Mouse (Mus musculus) CH12.LX (cell line): Measurements from ENCODE around the gene Agpat2. TPM values are rescaled to one million over a fixed set of nuclear protein-coding genes. Genes with fewer than 3 reads are reported as not detected.

ENCODE experiments used
- DNase-seq: peaks from one replicate; pipeline ENCODE4 v3.0.0-alpha.2; 2013; ENCODE audit errors: extremely low read depth
- H3K27ac ChIP-seq: 2 replicates; pipeline ENCODE4 v1.5.1; 2012; ENCODE audit warnings: low read depth, mild to moderate bottlenecking, control low read depth, moderate library complexity; ENCODE audit not compliant: insufficient read depth
- H3K27me3 ChIP-seq: replicated peaks from 2 replicates; pipeline ENCODE3; 2012; ENCODE audit warnings: inconsistent platforms
- H3K36me3 ChIP-seq, 2 experiments: replicated peaks in 1 of 2; 2 replicates each; pipeline versions ENCODE3 to v1.6.1; 2012; ENCODE audit warnings: inconsistent platforms in 1 of 2, low read length in 1 of 2, mild to moderate bottlenecking in 1 of 2, mixed read lengths in 1 of 2, moderate library complexity in 1 of 2; ENCODE audit not compliant: control insufficient read depth in 1 of 2, insufficient read depth in 1 of 2
- H3K4me1 ChIP-seq, 2 experiments: 2 replicates each; pipeline ENCODE4 v1.6.1; 2012; ENCODE audit warnings: inconsistent platforms in 1 of 2, moderate library complexity in 1 of 2; ENCODE audit not compliant: insufficient read depth in 2 of 2, control insufficient read depth in 1 of 2
- H3K4me2 ChIP-seq: 2 replicates; pipeline ENCODE4 v1.6.1; 2012; ENCODE audit warnings: low read depth, mild to moderate bottlenecking, control low read depth; ENCODE audit not compliant: poor library complexity, insufficient read depth, severe bottlenecking
- H3K4me3 ChIP-seq, 3 experiments: fragments of 150-350 bp in 1 of 3; sonication (generic) in 1 of 3; replicated peaks in 1 of 3; 2 replicates each; pipeline versions ENCODE3 to v1.5.1; 2011 to 2012; ENCODE audit warnings: low read depth in 2 of 3, low read length in 2 of 3, mild to moderate bottlenecking in 2 of 3, moderate library complexity in 2 of 3, control low read depth in 1 of 3, improper control_type of control experiment in 1 of 3, inconsistent platforms in 1 of 3, mixed read lengths in 1 of 3; ENCODE audit not compliant: poor library complexity in 1 of 3
- H3K79me2 ChIP-seq: replicated peaks from 2 replicates; pipeline ENCODE4 v1.6.1; 2012; ENCODE audit warnings: mild to moderate bottlenecking, moderate library complexity; ENCODE audit not compliant: control insufficient read depth, poor library complexity, insufficient read depth, severe bottlenecking; ENCODE audit errors: extremely low read depth
- H3K9ac ChIP-seq: 2 replicates; pipeline ENCODE4 v1.6.1; 2012; ENCODE audit warnings: low read depth, mild to moderate bottlenecking, control low read depth, moderate library complexity; ENCODE audit not compliant: insufficient read depth
- H3K9me3 ChIP-seq: replicated peaks from 2 replicates; pipeline ENCODE3; 2012; ENCODE audit warnings: low read length, inconsistent platforms, mixed read lengths
- CHD1 ChIP-seq: IDR thresholded peaks from 2 replicates; pipeline ENCODE4 v1.6.1; 2012; ENCODE audit warnings: low read depth, low read length, improper control_type of control experiment, inconsistent platforms
- ELF1 ChIP-seq: IDR thresholded peaks from 2 replicates; pipeline ENCODE4 v1.6.1; 2014; ENCODE audit warnings: low read depth, mild to moderate bottlenecking, inconsistent platforms, low read length, improper control_type of control experiment
- ETS1 ChIP-seq: conservative IDR thresholded peaks from 2 replicates; pipeline ENCODE4 v1.6.1; 2012; ENCODE audit warnings: low read depth, mild to moderate bottlenecking, inconsistent platforms, low read length, improper control_type of control experiment, moderate library complexity
- GABPA ChIP-seq: IDR thresholded peaks from 2 replicates; pipeline ENCODE4 v1.6.1; 2012; ENCODE audit warnings: low read depth, low read length, improper control_type of control experiment, inconsistent platforms; ENCODE audit not compliant: insufficient replicate concordance
- HCFC1 ChIP-seq: IDR thresholded peaks from 2 replicates; pipeline ENCODE4 v1.6.1; 2012; ENCODE audit warnings: low read depth, mild to moderate bottlenecking, inconsistent platforms, low read length, improper control_type of control experiment
- IRF4 ChIP-seq: IDR thresholded peaks from 2 replicates; pipeline ENCODE4 v1.6.1; 2014; ENCODE audit warnings: low read depth, mild to moderate bottlenecking, inconsistent platforms, low read length, improper control_type of control experiment
- JUN ChIP-seq: IDR thresholded peaks from 2 replicates; pipeline ENCODE4 v1.6.1; 2011; ENCODE audit warnings: low read depth, mild to moderate bottlenecking, low read length, improper control_type of control experiment, moderate library complexity; ENCODE audit not compliant: insufficient read depth
- JUND ChIP-seq: conservative IDR thresholded peaks from 2 replicates; pipeline ENCODE4 v1.6.1; 2011; ENCODE audit warnings: low read depth, low read length, improper control_type of control experiment
- KAT2A ChIP-seq: IDR thresholded peaks from 2 replicates; pipeline ENCODE4 v1.6.1; 2012; ENCODE audit warnings: low read length, improper control_type of control experiment, inconsistent platforms; ENCODE audit not compliant: insufficient replicate concordance
- MAFK ChIP-seq: IDR thresholded peaks from 2 replicates; pipeline ENCODE4 v1.6.1; 2011; ENCODE audit warnings: low read length, improper control_type of control experiment; ENCODE audit not compliant: insufficient replicate concordance
- MAX ChIP-seq: IDR thresholded peaks from 2 replicates; pipeline ENCODE4 v1.6.1; 2011; ENCODE audit warnings: low read length, improper control_type of control experiment
- MAZ ChIP-seq: IDR thresholded peaks from 2 replicates; pipeline ENCODE4 v1.6.1; 2012; ENCODE audit warnings: low read depth, mild to moderate bottlenecking, inconsistent platforms, low read length, improper control_type of control experiment, moderate library complexity
- MYC ChIP-seq: IDR thresholded peaks from 2 replicates; pipeline ENCODE4 v1.6.1; 2011; ENCODE audit warnings: low read depth, mild to moderate bottlenecking, improper control_type of control experiment, low read length
- PAX5 ChIP-seq: IDR thresholded peaks from 2 replicates; pipeline ENCODE4 v1.6.1; 2012; ENCODE audit warnings: low read length, inconsistent platforms, mixed read lengths
- POLR2A ChIP-seq: IDR thresholded peaks from 2 replicates; pipeline ENCODE4 v1.6.1; 2011; ENCODE audit warnings: low read depth, mild to moderate bottlenecking, improper control_type of control experiment, low read length
- RAD21 ChIP-seq: IDR thresholded peaks from 2 replicates; pipeline ENCODE4 v1.6.1; 2011; ENCODE audit warnings: low read depth, mild to moderate bottlenecking, low read length, improper control_type of control experiment, moderate library complexity
- RCOR1 ChIP-seq: conservative IDR thresholded peaks from 2 replicates; pipeline ENCODE4 v1.6.1; 2012; ENCODE audit warnings: low read depth, mild to moderate bottlenecking, inconsistent platforms, low read length, improper control_type of control experiment
- SMC3 ChIP-seq: IDR thresholded peaks from 2 replicates; pipeline ENCODE4 v1.6.1; 2011; ENCODE audit warnings: low read depth, low read length, improper control_type of control experiment
- TBP ChIP-seq: conservative IDR thresholded peaks from 2 replicates; pipeline ENCODE4 v1.6.1; 2011; ENCODE audit warnings: low read depth, low read length, improper control_type of control experiment
- TCF12 ChIP-seq: IDR thresholded peaks from 2 replicates; pipeline ENCODE4 v1.6.1; 2014; ENCODE audit warnings: low read depth, mild to moderate bottlenecking, inconsistent platforms, low read length, improper control_type of control experiment
- UBTF ChIP-seq: IDR thresholded peaks from 2 replicates; pipeline ENCODE4 v1.6.1; 2012; ENCODE audit warnings: low read depth, mild to moderate bottlenecking, inconsistent platforms, low read length, improper control_type of control experiment, moderate library complexity
- USF1 ChIP-seq: IDR thresholded peaks from 2 replicates; pipeline ENCODE4 v1.6.1; 2014; ENCODE audit warnings: low read depth, mild to moderate bottlenecking, inconsistent platforms, low read length, improper control_type of control experiment
- USF2 ChIP-seq: conservative IDR thresholded peaks from 2 replicates; pipeline ENCODE4 v1.6.1; 2011; ENCODE audit warnings: low read depth, low read length, improper control_type of control experiment
- ZC3H11A ChIP-seq: IDR thresholded peaks from 2 replicates; pipeline ENCODE4 v1.6.1; 2012; ENCODE audit warnings: low read depth, mild to moderate bottlenecking, inconsistent platforms, low read length, improper control_type of control experiment
- ZMIZ1 ChIP-seq: IDR thresholded peaks from 2 replicates; pipeline ENCODE4 v1.6.1; 2012; ENCODE audit warnings: low read depth, mild to moderate bottlenecking, inconsistent platforms, low read length, improper control_type of control experiment
- dilution Hi-C: fragments of 300-500 bp; cut with MboI; formaldehyde crosslinking; loops from 2 replicates; pipeline ENCODE4 v1.14.3; 2020; ENCODE audit warnings: low sequenced_read_pairs; ENCODE audit not compliant: extremely low pct_unique_long_range_greater_than_20kb, extremely low pct_ligation_motif_present
- in situ Hi-C: fragments of 300-500 bp; cut with MboI; formaldehyde crosslinking; loops from 3 replicates; pipeline ENCODE4 v1.14.3; 2019; ENCODE audit warnings: low sequenced_read_pairs, low pct_ligation_motif_present, low pct_unique_long_range_greater_than_20kb, mixed read lengths
- polyA plus RNA-seq: library from polyadenylated mRNA; unstranded; fragments of >175 nt; gene quantifications from 2 replicates; pipeline ENCODE4 v1.2.1, GENCODE M21; 2012; ENCODE audit warnings: low read depth; ENCODE audit not compliant: insufficient read length
- total RNA-seq, 2 experiments: library from RNA; depleted of rRNA; stranded (reverse); fragments of 300-350 nt in 1 of 2; fragments of >200 nt in 1 of 2; gene quantifications; 2 replicates each; pipeline ENCODE4 v1.2.3; 2012 to 2014

Agpat2 gene
- total and polyA plus RNA-seq, 3 experiments: 8.6 to 14.2 (median 9.5) TPM

DNA sequence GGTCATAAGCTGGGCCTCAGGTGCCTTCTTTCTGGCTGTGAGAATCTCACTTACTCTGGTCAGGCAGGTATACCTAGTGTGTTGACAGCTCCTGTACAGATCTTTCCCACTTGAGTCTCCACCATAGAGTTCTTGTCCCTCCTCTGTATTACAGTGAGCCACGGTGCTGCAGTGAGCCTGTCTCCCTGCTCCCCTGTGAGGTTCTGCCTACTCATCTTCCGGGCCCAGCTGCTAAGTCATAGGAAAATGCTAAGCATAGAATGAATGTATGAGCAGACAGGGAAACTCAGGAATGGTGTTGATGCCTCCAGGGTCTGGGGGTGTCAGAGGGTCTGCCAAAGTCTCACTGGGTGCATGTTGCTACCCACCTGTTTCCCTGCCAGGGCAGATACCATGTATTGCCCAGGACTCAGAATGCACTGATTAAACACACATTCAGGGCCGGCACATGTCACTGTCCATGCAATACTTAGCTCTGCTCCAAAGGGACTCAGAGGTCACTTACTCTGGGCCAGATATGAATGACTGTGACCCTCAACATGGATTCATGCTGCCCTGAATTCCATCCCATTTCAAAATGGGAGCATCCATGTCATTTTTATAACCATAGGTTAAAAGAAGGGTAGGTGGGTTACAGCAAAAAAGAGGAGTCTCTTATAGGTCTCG lies 11.4 kb upstream of the Agpat2 start:
- H3K9ac ChIP-seq: no peak overlapping the region
- H3K27me3 ChIP-seq: peaks cover 74% of the 10 kb centered on the region
- H3K4me2 ChIP-seq: no peak overlapping the region
- in situ Hi-C loops: no loop called here
- TF ChIP-seq MYC (no peak), HCFC1 (no peak), TCF12 (no peak), KAT2A (no peak), RAD21 (no peak), UBTF (no peak), USF1 (no peak), SMC3 (no peak), JUN (no peak), CHD1 (no peak)
- dilution Hi-C loops: no loop called here
- no peak for DNase-seq
- H3K36me3 ChIP-seq: no peaks in the 10 kb centered on the region
- H3K4me1 ChIP-seq: no peaks in the 10 kb centered on the region
- H3K79me2 ChIP-seq: no peaks in the 10 kb centered on the region
- H3K27ac ChIP-seq: no peak overlapping the region
- peaks cover 3% of the 10 kb centered on the region for H3K9me3 ChIP-seq
- H3K4me3 ChIP-seq: no peak overlapping the region

DNA sequence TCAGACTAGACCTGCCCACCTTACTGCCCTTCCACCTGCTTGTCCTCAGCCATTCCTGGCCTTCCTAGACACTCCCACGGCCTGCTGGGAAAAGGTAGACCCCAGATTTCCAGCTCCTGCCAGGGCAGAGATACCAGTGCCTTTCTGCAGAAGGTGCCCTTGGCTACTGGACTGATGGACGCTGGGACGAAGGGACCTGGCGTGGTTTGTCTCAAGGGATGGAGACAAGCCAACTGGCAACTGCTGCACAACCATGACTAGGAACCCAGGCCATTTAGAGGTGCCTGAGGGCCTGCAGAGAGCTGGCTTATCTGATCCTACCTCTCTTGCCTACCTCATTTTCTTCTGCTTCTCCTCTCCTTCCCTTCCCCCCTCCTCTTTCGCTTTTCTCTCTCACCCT lies 10.7 kb upstream of the Agpat2 start:
- DNase-seq: no peak
- Histone ChIP-seq H3K9ac (no peak overlapping the region), H3K27ac (no peak overlapping the region), H3K27me3 (peaks cover 81% of the 10 kb centered on the region), H3K9me3 (peaks cover 3% of the 10 kb centered on the region), H3K36me3 (no peaks in the 10 kb centered on the region), H3K79me2 (no peaks in the 10 kb centered on the region), H3K4me3 (no peak overlapping the region), H3K4me2 (no peak overlapping the region), H3K4me1 (no peaks in the 10 kb centered on the region)
- in situ Hi-C loops: no loop called here
- TF ChIP-seq JUN (no peak), IRF4 (no peak), GABPA (no peak), PAX5 (no peak), JUND (no peak), POLR2A (no peak), MAZ (no peak), MAX (no peak), ELF1 (no peak), USF2 (no peak), MYC (no peak), ZC3H11A (no peak), ETS1 (no peak), SMC3 (no peak), ZMIZ1 (no peak), TBP (no peak), CHD1 (no peak), MAFK (no peak), RCOR1 (no peak)
- dilution Hi-C loops: no loop called here
